Mouse (Mus musculus) midbrain, embryonic 12.5 days (tissue): ENCODE results near the gene Emid1. TPM values are rescaled to one million over a fixed set of nuclear protein-coding genes. Genes with fewer than 3 reads are reported as not detected.
A peak's percentile ranks its signal among the peaks of the same experiment; 100 is the strongest.

Experiments
- ATAC-seq: fragments of 200-750 bp; cut with Nextera tagmentation; 2 replicates; pipeline ENCODE4 v1.8.0; 2017; ENCODE audit warnings: low read depth, moderate TSS enrichment, moderate library complexity; ENCODE audit not compliant: low FRiP score
- H3K27ac ChIP-seq: fragments of 300-500 bp; sonication (generic); replicated peaks from 2 replicates; pipeline ENCODE4 v1.5.1; 2016; ENCODE audit warnings: mild to moderate bottlenecking
- H3K27me3 ChIP-seq: fragments of 300-500 bp; sonication (generic); 2 replicates; pipeline ENCODE4 v1.6.1; 2016; ENCODE audit warnings: mild to moderate bottlenecking
- H3K36me3 ChIP-seq: fragments of 300-500 bp; sonication (generic); 2 replicates; pipeline ENCODE4 v1.6.1; 2016
- H3K4me1 ChIP-seq: fragments of 300-500 bp; sonication (generic); 2 replicates; pipeline ENCODE4 v1.6.1; 2016
- H3K4me2 ChIP-seq: fragments of 300-500 bp; sonication (generic); replicated peaks from 2 replicates; pipeline ENCODE4 v1.6.1; 2016; ENCODE audit warnings: mild to moderate bottlenecking, moderate library complexity
- H3K4me3 ChIP-seq: fragments of 300-500 bp; sonication (generic); 2 replicates; pipeline ENCODE4 v1.5.1; 2016; ENCODE audit warnings: mild to moderate bottlenecking
- H3K9ac ChIP-seq: fragments of 300-500 bp; sonication (generic); replicated peaks from 2 replicates; pipeline ENCODE4 v1.6.1; 2016; ENCODE audit warnings: mild to moderate bottlenecking, moderate library complexity
- H3K9me3 ChIP-seq: fragments of 300-500 bp; sonication (generic); 2 replicates; pipeline ENCODE4 v1.6.1; 2016; ENCODE audit warnings: mild to moderate bottlenecking
- WGBS: fragments of 180-500 bp; shearing (Covaris S2); methylation state at CpG from one replicate; pipeline ENCODE4 v1.1.7; 2016; 5-methylcytosine and 5-hydroxymethylcytosine counted together
- polyA plus RNA-seq: library from polyadenylated mRNA; unstranded; fragments of >200 nt; fragmentation: Nextera tagmentation; extraction: Ambion mirVana; gene quantifications from 2 replicates; pipeline ENCODE4 v1.2.1, GENCODE M21; 2016

Gene Emid1
- polyA plus RNA-seq, 1 experiment from 2014 or later = 10.2 TPM

DNA sequence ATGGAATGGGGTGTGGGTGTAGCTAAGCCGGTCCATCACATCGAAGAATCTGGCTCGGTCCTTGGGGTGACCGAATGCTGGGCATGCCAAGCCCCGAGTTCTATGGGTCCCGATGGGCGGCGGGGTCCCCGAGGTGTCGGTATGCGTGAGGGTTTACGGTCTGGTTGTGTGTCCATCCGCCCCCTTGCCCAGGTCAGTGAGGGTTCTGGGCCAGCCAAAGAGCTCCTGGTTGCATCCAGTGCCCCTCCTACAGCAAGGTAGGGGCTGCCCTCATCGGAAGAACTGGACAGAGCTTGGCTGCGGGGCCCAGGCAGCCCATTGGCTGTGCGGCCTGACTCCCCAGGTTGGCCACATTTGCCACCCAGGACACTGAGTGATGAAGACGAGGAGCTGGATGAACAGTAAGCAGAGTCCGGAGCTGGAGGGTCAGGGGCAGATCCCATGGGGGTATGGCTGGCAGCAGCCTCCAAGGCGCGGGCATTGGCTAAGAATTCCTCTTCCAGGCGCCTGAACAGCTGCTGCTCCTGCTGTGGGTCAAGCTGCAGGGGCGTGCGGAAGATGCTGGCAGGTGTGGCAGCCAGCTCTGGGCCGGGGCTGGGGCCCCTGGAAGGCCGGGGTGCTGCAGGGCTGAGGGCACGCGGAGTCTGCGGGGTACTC, 91.2 kb downstream of the Emid1 start:
- no peaks in the 10 kb centered on the region for H3K36me3 ChIP-seq
- WGBS = 61% methylated on average over 22 of the region's 28 CpGs
- H3K4me3 ChIP-seq = peak overlapping the region; percentile 38
- H3K9me3 ChIP-seq = no peaks in the 10 kb centered on the region
- no peak for ATAC-seq
- peaks cover 91% of the 10 kb centered on the region for H3K27me3 ChIP-seq
- no peak overlapping the region for H3K27ac ChIP-seq
- peaks cover 67% of the 10 kb centered on the region for H3K4me1 ChIP-seq
- H3K9ac ChIP-seq = peak overlapping the region; percentile 32
- H3K4me2 ChIP-seq = peak overlapping the region; percentile 57

GRCm38 (mm10) chr11:5059704-5060156, 92.3 kb downstream of the Emid1 start:
- Histone ChIP-seq H3K4me1 (peaks cover 69% of the 10 kb centered on the region), H3K4me3 (no peak overlapping the region), H3K36me3 (no peaks in the 10 kb centered on the region), H3K27ac (no peak overlapping the region), H3K9ac (no peak overlapping the region), H3K4me2 (no peak overlapping the region), H3K27me3 (peaks cover 95% of the 10 kb centered on the region), H3K9me3 (no peaks in the 10 kb centered on the region)
- no peak for ATAC-seq
- 10% methylated on average over 27 of the region's 27 CpGs for WGBS

GRCm38 (mm10) chr11:5059230-5059629, 92.8 kb downstream of the Emid1 start:
- Histone ChIP-seq H3K4me2 (no peak overlapping the region), H3K27me3 (peaks cover 90% of the 10 kb centered on the region), H3K4me1 (peaks cover 64% of the 10 kb centered on the region), H3K9me3 (no peaks in the 10 kb centered on the region), H3K27ac (no peak overlapping the region), H3K9ac (no peak overlapping the region), H3K4me3 (0 out of 2 replicates have a peak overlapping the region, but pooled peaks have one; percentile 1), H3K36me3 (no peaks in the 10 kb centered on the region)
- WGBS = 27% methylated on average over 14 of the region's 14 CpGs
- no peak for ATAC-seq

DNA sequence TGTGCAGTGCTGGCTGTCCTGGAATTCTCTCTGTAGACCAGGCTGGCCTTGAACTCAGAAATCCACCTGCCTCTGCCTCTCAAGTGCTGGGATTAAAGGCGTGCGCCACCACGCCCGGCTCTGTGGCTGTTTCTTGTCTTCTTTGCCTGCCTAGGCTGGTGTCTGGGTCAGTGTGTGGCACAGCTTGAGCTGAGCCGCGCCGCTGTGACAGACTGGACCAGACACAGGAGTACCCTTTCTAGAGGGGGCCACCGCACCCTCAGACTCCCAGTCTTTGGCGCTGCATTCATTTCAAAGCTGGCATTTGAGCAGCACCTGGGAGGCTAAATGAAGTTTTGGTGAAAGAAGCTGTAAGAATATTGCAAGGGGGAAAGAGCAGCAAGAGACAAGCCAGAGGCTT, 93.3 kb downstream of the Emid1 start:
- peaks cover 59% of the 10 kb centered on the region for H3K4me1 ChIP-seq
- no peaks in the 10 kb centered on the region for H3K36me3 ChIP-seq
- ATAC-seq = no peak
- 38% methylated on average over 9 of the region's 9 CpGs for WGBS
- H3K4me2 ChIP-seq = no peak overlapping the region
- 0 out of 2 replicates have a peak overlapping the region, but pooled peaks have one; percentile 1 for H3K4me3 ChIP-seq
- no peaks in the 10 kb centered on the region for H3K9me3 ChIP-seq
- peaks cover 86% of the 10 kb centered on the region for H3K27me3 ChIP-seq
- H3K9ac ChIP-seq = no peak overlapping the region
- H3K27ac ChIP-seq = no peak overlapping the region

- Histone ChIP-seq H3K4me1 (peaks cover 52% of the 10 kb centered on the region), H3K4me3 (peak within 1 kb of the TSS; percentile 40), H3K27me3 (peaks cover 78% of the 10 kb centered on the region), H3K9me3 (no peaks in the 10 kb centered on the region), H3K27ac (no peak within 1 kb of the TSS), H3K9ac (peak within 1 kb of the TSS; percentile 46), H3K36me3 (no peaks in the 10 kb centered on the region), H3K4me2 (peak within 1 kb of the TSS; percentile 62)
- no peak for ATAC-seq
- WGBS = 2% methylated on average over 76 of the region's 77 CpGs
Observed at GRCm38 (mm10) chr11:5057856-5058641, 94.0 kb downstream of the Emid1 start, which contains the start of gene Rasl10a. Gene Rasl10a, plus strand, starts transcription at chr11:5058128.

DNA sequence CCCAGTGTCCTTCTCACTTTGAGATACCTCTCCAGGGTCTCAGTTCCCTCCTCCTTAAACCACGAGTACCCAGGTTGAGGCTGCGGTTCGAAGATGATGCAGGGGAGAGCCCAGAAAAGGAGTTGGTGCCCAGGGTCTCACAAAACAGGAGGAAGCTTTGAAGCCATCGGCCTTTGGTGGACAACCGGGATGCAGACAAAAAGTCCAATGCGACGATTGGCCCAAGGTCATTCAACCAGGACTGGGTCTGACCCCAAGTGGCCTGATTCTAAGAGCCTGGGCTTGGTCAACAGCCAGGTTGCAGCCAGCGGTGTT, 94.6 kb downstream of the Emid1 start:
- H3K27ac ChIP-seq = no peak overlapping the region
- ATAC-seq = no peak
- peaks cover 47% of the 10 kb centered on the region for H3K4me1 ChIP-seq
- peak overlapping the region; percentile 62 for H3K4me2 ChIP-seq
- H3K9me3 ChIP-seq = no peaks in the 10 kb centered on the region
- peak overlapping the region; percentile 40 for H3K4me3 ChIP-seq
- H3K27me3 ChIP-seq = peaks cover 73% of the 10 kb centered on the region
- peak overlapping the region; percentile 46 for H3K9ac ChIP-seq
- WGBS = 11% methylated on average over 8 of the region's 8 CpGs
- no peaks in the 10 kb centered on the region for H3K36me3 ChIP-seq

- H3K4me3 ChIP-seq = no peak overlapping the region
- H3K4me1 ChIP-seq = peaks cover 42% of the 10 kb centered on the region
- H3K27me3 ChIP-seq = peaks cover 69% of the 10 kb centered on the region
- no peak overlapping the region for H3K27ac ChIP-seq
- WGBS = 46% methylated on average over 8 of the region's 8 CpGs
- H3K36me3 ChIP-seq = no peaks in the 10 kb centered on the region
- no peak for ATAC-seq
- H3K4me2 ChIP-seq = no peak overlapping the region
- H3K9ac ChIP-seq = no peak overlapping the region
- H3K9me3 ChIP-seq = no peaks in the 10 kb centered on the region
Observed at GRCm38 (mm10) chr11:5057064-5057463, 95.0 kb downstream of the Emid1 start.

Other genes starting within 250 kb of the Emid1 start
- gene Nefh, start 204.2 kb downstream of the Emid1 start, polyA plus RNA-seq = 0.77 and 0.93 TPM in 2 replicates
- 75.9 and 78.2 TPM in 2 replicates for gene Ap1b1, start 165.4 kb downstream of the Emid1 start, polyA plus RNA-seq
- gene Rasl10a, start 94.1 kb downstream of the Emid1 start, polyA plus RNA-seq = 0.37 and 0.63 TPM in 2 replicates
- gene Gas2l1, start 86.9 kb downstream of the Emid1 start, polyA plus RNA-seq = 31.9 and 35.0 TPM in 2 replicates
- gene Rhbdd3, start 53.3 kb downstream of the Emid1 start, polyA plus RNA-seq = 29.0 and 30.3 TPM in 2 replicates
- 891 and 892 TPM in 2 replicates for gene Ewsr1, start 53.0 kb downstream of the Emid1 start, polyA plus RNA-seq
- gene Kremen1, start 109.3 kb upstream of the Emid1 start, polyA plus RNA-seq = 12.2 and 13.1 TPM in 2 replicates